Mouse (Mus musculus) liver, embryonic 11.5 days (tissue): Measurements from ENCODE around the gene Cyp3a13. TPM values are rescaled to one million over a fixed set of nuclear protein-coding genes. Genes with fewer than 3 reads are reported as not detected.
"Not testable (repeated sequence)": the region's sequence is repeated elsewhere in the genome, so short reads cannot be mapped to it uniquely, and the experiment has no call there.

Experiments
- ATAC-seq: fragments of 200-750 bp; cut with Nextera tagmentation; replicated peaks from 2 replicates; pipeline ENCODE4 v1.8.0; 2017; ENCODE audit warnings: moderate number of reproducible peaks, mild to moderate bottlenecking, moderate TSS enrichment, moderate library complexity; ENCODE audit not compliant: low FRiP score
- DNase-seq: peaks from one replicate; pipeline ENCODE4 v3.0.0-alpha.2; 2017; ENCODE audit warnings: low spot score
- H3K27ac ChIP-seq: fragments of 300-500 bp; sonication (generic); 2 replicates; pipeline ENCODE4 v1.5.1; 2014; ENCODE audit warnings: mild to moderate bottlenecking, low read depth, low read length, control low read depth
- H3K27me3 ChIP-seq: fragments of 300-500 bp; sonication (generic); replicated peaks from 2 replicates; pipeline ENCODE4 v1.6.1; 2014; ENCODE audit warnings: low read length, mixed read lengths; ENCODE audit not compliant: control insufficient read depth, insufficient read depth
- H3K36me3 ChIP-seq: fragments of 300-500 bp; sonication (generic); 2 replicates; pipeline ENCODE4 v1.6.1; 2014; ENCODE audit warnings: mild to moderate bottlenecking, low read length, moderate library complexity, mixed read lengths; ENCODE audit not compliant: control insufficient read depth, insufficient read depth
- H3K4me1 ChIP-seq: fragments of 300-500 bp; sonication (generic); replicated peaks from 2 replicates; pipeline ENCODE4 v1.6.1; 2014; ENCODE audit warnings: low read length, mixed read lengths; ENCODE audit not compliant: control insufficient read depth, insufficient read depth
- H3K4me2 ChIP-seq: fragments of 300-500 bp; sonication (generic); 2 replicates; pipeline ENCODE4 v1.6.1; 2014; ENCODE audit warnings: mild to moderate bottlenecking, control low read depth, moderate library complexity
- H3K4me3 ChIP-seq: fragments of 300-500 bp; sonication (generic); 2 replicates; pipeline ENCODE4 v1.5.1; 2014; ENCODE audit warnings: low read depth, low read length, control low read depth
- H3K9ac ChIP-seq: fragments of 300-500 bp; sonication (generic); 2 replicates; pipeline ENCODE4 v1.6.1; 2014; ENCODE audit warnings: low read depth, low read length, control low read depth
- H3K9me3 ChIP-seq: fragments of 300-500 bp; sonication (generic); 2 replicates; pipeline ENCODE4 v1.6.1; 2016; ENCODE audit warnings: low read length, inconsistent platforms, mixed read lengths; ENCODE audit not compliant: control insufficient read depth
- WGBS: fragments of 180-500 bp; shearing (Covaris S2); extraction: QIAGEN DNeasy Blood & Tissue Kit; methylation state at CpG from one replicate; pipeline ENCODE4 v1.1.7; 2014; 5-methylcytosine and 5-hydroxymethylcytosine counted together
- polyA plus RNA-seq: library from polyadenylated mRNA; unstranded; fragments of >200 nt; fragmentation: Nextera tagmentation; extraction: Ambion mirVana; gene quantifications from 2 replicates; pipeline ENCODE4 v1.2.1, GENCODE M21; 2014

Gene Cyp3a13
- polyA plus RNA-seq, 1 experiment from 2014 or later: 0.95 TPM

DNA sequence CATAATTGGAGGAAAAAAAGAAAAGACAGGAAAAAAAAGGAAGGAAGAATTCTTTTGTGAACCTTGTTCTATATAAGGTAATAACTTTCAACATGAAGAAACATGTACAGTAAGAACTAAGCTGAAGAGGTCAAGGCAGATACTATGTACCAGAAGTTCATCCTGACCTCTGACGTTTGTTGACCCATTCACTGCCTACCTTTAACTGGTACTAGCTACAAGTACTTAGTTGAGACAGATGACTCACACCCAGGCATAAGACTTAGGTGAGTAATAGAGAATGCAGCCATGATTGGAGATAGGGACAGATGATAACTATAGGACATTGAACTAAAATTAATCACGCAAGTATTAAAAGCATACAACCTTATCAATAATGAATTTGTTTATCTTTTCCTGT, 15.1 kb upstream of the Cyp3a13 start:
- Histone ChIP-seq H3K27ac (no peak overlapping the region), H3K27me3 (no peaks in the 10 kb centered on the region), H3K4me1 (no peaks in the 10 kb centered on the region), H3K36me3 (no peaks in the 10 kb centered on the region), H3K4me3 (no peak overlapping the region), H3K4me2 (no peak overlapping the region), H3K9ac (no peak overlapping the region), H3K9me3 (no peaks in the 10 kb centered on the region)
- ATAC-seq (no peak), DNase-seq (no peak)
- WGBS: 88% methylated on average over 2 of the region's 2 CpGs

DNA sequence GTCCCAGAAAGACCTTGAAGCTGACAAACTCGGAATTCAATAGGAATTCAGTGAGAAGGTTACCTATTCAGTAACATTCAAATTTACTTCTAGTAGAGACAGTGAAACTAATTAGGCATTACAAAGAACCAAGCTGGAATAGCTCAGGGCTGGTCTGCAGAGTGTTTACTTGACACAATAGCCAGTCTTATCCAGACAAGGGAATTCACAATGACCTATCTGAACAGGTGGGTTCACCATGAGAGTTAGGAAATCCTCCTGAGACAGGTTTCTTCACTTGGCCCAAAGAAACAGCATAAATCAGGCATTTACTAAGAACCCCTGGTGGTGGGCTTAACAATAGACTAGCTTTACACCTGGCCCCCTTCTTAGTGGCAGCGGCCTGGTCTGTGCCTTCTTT, 12.5 kb upstream of the Cyp3a13 start:
- H3K27ac ChIP-seq, H3K4me1 ChIP-seq, H3K9me3 ChIP-seq, H3K9ac ChIP-seq, H3K36me3 ChIP-seq, H3K27me3 ChIP-seq, H3K4me2 ChIP-seq, H3K4me3 ChIP-seq, ATAC-seq, DNase-seq: not testable (repeated sequence)
- 52% methylated on average over 2 of the region's 2 CpGs for WGBS

DNA sequence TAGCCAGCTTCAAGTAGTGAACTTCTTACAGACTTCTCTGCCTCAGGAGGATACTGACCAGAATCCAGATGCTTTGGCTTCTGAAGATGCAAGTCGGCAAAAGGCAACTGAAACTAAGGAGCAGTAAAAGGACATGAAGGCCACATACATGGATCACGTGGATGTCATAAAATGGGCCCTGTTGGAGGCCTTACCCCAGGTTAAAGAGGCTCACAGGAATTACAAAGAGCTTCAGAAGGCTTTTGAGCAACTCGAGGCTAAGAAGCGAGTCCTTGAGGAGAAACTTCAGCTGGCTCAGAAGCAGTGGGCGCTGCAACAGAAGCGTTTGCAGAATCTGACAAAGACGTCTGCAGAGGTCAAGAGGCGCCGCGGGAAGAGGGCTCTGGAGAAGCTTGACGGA, 7.0 kb upstream of the Cyp3a13 start:
- ATAC-seq (no peak), DNase-seq (no peak)
- Histone ChIP-seq H3K9me3 (no peaks in the 10 kb centered on the region), H3K27ac (no peak overlapping the region), H3K9ac (no peak overlapping the region), H3K27me3 (no peaks in the 10 kb centered on the region), H3K4me3 (no peak overlapping the region), H3K4me1 (no peaks in the 10 kb centered on the region), H3K4me2 (no peak overlapping the region), H3K36me3 (no peaks in the 10 kb centered on the region)
- WGBS: 75% methylated on average over 11 of the region's 11 CpGs

DNA sequence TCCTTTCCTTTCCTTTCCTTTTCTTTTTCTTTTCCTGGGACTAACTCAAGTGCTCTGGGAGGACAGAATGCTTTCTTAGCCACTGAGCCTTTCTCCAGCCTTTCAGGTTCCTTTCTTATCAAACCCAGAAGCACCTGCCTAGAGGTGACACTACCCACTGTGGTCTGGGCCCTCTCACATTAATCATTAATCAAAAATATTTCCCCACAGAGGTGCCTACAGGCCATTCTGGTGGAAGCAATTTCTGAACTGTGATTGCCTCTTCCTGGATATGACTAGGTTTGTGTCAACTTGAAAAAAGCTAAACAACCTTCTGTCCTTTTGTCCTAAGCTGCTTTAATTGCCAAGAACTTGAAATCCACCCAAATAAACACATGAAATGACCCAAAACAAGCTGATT, 752 bp upstream of the Cyp3a13 start:
- DNase-seq (no peak), ATAC-seq (no peak)
- Histone ChIP-seq H3K4me2 (no peak overlapping the region), H3K4me1 (0 out of 2 replicates have a peak, but pooled peaks cover 4% of the 10 kb centered on the region), H3K4me3 (no peak overlapping the region), H3K9ac (no peak overlapping the region), H3K9me3 (no peaks in the 10 kb centered on the region), H3K36me3 (no peaks in the 10 kb centered on the region), H3K27me3 (no peaks in the 10 kb centered on the region), H3K27ac (no peak overlapping the region)

- Histone ChIP-seq H3K27ac (no peak overlapping the region), H3K4me3 (no peak overlapping the region), H3K27me3 (no peaks in the 10 kb centered on the region), H3K9ac (no peak overlapping the region), H3K9me3 (no peaks in the 10 kb centered on the region), H3K4me2 (no peak overlapping the region), H3K4me1 (no peaks in the 10 kb centered on the region), H3K36me3 (no peaks in the 10 kb centered on the region)
- ATAC-seq: no peak
- no peak for DNase-seq
- WGBS: 70% methylated on average over 6 of the region's 6 CpGs
Measured at GRCm38 (mm10) chr5:137915550-137915949, 5.9 kb downstream of the Cyp3a13 start.

DNA sequence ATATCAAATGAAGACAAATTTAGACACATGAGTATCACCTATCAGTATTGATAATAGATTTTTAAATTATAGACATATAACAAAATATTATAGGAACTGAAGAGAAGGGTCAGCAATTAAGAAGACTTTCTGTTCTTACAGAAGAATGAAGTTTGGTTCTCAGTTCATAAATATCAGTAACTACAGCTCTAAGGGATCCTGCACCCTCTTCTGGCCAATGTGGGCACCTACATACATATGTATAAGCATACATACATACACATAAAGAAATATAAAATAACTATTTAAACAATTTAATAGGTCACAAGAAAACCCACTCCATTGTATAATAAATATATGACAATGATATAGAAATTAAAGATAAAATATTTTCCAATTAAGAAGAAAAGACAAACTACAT, 6.9 kb downstream of the Cyp3a13 start:
- H3K27me3 ChIP-seq: no peaks in the 10 kb centered on the region
- no peak overlapping the region for H3K9ac ChIP-seq
- H3K9me3 ChIP-seq: no peaks in the 10 kb centered on the region
- H3K27ac ChIP-seq: no peak overlapping the region
- no peaks in the 10 kb centered on the region for H3K36me3 ChIP-seq
- no peaks in the 10 kb centered on the region for H3K4me1 ChIP-seq
- ATAC-seq: no peak
- H3K4me2 ChIP-seq: no peak overlapping the region
- DNase-seq: no peak
- H3K4me3 ChIP-seq: no peak overlapping the region

DNA sequence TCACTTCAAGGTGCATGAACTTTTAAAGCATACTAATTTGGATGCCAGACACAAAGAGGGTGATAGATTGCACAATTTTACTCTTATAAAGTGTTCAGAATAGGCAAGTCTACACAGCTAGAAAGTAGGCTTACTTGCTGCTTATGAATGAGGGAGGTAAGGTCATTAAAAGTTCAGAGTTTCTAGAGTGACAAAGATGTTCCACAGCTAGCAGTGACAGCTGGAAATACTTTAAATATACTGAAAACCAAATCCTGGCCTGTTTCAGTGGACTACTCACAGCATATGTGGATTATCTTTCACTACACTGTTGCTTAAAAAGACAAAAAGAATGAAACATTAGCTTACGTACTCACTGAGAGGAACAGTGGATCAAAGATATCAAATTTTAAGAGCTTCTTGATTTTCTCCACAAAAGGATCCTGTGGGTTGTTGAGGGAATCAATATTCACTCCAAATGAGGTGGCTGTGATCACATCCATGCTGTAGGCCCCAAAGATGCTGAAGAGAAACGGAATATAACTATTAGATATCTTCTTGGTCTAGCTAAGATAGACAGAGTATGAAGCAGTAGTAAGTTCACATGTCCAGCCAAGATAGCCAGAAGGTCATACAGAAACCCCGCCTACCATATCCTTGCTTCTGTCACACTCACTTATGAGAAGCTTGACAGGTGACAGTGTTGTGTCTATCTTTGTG, 11.7 kb downstream of the Cyp3a13 start:
- no peaks in the 10 kb centered on the region for H3K36me3 ChIP-seq
- 82% methylated on average over 3 of the region's 3 CpGs for WGBS
- DNase-seq (no peak), ATAC-seq (no peak)
- H3K4me2 ChIP-seq: no peak overlapping the region
- H3K4me3 ChIP-seq: no peak overlapping the region
- H3K4me1 ChIP-seq: no peaks in the 10 kb centered on the region
- H3K9ac ChIP-seq: no peak overlapping the region
- H3K27me3 ChIP-seq: no peaks in the 10 kb centered on the region
- no peak overlapping the region for H3K27ac ChIP-seq
- no peaks in the 10 kb centered on the region for H3K9me3 ChIP-seq

DNA sequence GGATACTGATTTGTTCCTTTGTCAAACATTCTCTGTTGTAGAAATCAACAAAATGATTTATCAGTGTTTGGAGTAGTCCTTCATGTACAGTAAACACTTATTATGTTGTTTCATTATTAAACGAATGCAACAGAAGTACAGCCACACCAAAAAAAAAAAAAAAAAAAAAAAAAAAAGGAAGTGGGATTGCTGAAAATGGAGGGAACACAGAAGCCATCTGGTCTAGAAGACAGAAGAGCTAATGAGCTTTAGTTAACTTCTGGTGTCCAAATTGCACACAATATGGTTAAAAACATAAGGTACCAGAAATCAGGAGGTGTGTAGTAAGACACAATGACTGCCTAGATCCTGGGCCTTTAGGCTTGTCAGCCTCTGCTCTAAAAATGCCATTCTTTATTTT, 23.6 kb downstream of the Cyp3a13 start:
- no peaks in the 10 kb centered on the region for H3K36me3 ChIP-seq
- WGBS: 38% methylated on average over 1 of the region's 1 CpGs
- no peaks in the 10 kb centered on the region for H3K9me3 ChIP-seq
- H3K4me2 ChIP-seq: no peak overlapping the region
- H3K4me3 ChIP-seq: no peak overlapping the region
- no peak for DNase-seq
- no peaks in the 10 kb centered on the region for H3K27me3 ChIP-seq
- H3K4me1 ChIP-seq: no peaks in the 10 kb centered on the region
- no peak overlapping the region for H3K9ac ChIP-seq
- ATAC-seq: no peak
- no peak overlapping the region for H3K27ac ChIP-seq

DNA sequence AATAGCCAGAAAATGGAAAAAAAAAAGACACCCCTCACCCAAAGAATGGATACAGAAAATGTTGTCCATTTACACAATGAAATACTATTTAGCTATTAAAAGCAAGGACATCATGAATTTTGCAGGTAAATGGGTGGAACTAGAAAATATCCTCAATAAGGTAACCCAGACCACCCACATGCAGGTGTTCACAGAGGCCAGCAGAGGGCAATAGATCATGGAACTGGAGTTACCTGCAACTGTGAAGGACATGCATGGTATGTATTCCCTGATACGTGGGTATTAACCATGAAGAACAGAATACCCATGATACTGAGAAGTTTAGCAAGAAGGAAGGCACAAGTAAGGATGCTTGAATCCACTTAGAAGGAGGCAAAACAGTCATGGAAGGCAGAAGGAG, 28.5 kb downstream of the Cyp3a13 start:
- Histone ChIP-seq H3K4me2 (no peak overlapping the region), H3K27ac (no peak overlapping the region), H3K36me3 (no peaks in the 10 kb centered on the region), H3K27me3 (no peaks in the 10 kb centered on the region), H3K9ac (no peak overlapping the region), H3K4me3 (no peak overlapping the region), H3K9me3 (no peaks in the 10 kb centered on the region), H3K4me1 (no peaks in the 10 kb centered on the region)
- no peak for ATAC-seq
- DNase-seq: no peak
- 58% methylated on average over 1 of the region's 1 CpGs for WGBS
